ENCODE assay signal across 22 mouse cellular contexts in the genomic region with DNA sequence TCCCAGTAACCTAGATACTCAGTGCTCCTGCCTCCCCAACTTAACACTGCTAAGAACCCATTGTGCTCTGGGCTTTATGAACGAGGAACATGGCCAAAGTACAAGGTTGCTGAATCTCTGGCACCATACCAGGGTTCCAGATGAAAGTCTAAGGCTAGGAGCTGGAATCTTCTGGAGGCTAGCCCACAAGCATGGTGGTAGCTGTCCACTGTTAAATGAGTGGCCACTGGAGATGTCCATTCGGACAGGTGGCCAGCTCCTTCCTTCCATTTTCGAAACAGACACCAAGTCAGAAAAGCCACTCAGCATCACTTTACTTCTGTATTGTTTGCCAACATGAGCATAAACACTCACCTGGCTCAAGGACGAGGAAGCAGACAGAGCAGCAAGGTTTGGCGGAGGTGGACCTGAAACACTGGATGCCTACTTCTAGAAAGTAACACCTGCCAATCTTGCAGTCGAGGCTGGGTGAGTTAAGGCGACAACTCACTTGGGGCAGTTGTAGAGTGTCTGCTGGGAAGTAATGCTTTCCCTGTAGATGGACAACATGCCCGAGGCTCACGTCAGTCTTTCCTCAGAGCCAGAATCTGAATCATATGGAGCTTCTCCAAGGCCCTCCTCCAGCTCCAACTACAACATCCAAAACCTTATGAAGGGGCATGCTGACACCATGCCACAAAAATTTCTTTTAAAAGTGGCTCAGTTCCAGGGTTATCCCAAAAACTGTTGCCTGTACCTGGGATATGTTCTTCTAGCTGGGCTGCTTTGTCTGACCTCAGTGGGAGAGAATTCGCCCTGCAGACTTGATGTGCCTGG.
"Had no signal": no experiment of that assay in that cellular context is flagged by ENCODE, and none has a peak within 500 bp of the region (broad histone marks: within the 10 kb centered on the region; RNA-seq: fewer than 3 reads in every experiment).

No protein-coding gene starts in this region.

- H3K27ac ChIP-seq: kidney, embryonic 15.5 days; left cerebral cortex, adult 2 months; liver, embryonic 13.5 days; macrophage; midbrain, embryonic 10.5 days; midbrain, embryonic 13.5 days; stomach, postnatal 0 days had no signal

- H3K9me3 ChIP-seq: kidney, embryonic 15.5 days; liver, embryonic 13.5 days; megakaryocyte, embryonic 14.5 days; midbrain, embryonic 10.5 days; midbrain, embryonic 13.5 days had no signal

- H3K36me3 ChIP-seq: kidney, embryonic 15.5 days had no signal

- H3K27me3 ChIP-seq: kidney, embryonic 15.5 days; liver, embryonic 13.5 days; midbrain, embryonic 13.5 days had no signal

- ATAC-seq: liver, postnatal 0 days; lung, postnatal 0 days; midbrain, embryonic 13.5 days; midbrain, embryonic 16.5 days had no signal

- H3K4me1 ChIP-seq: kidney, embryonic 15.5 days; midbrain, embryonic 10.5 days; midbrain, embryonic 13.5 days had no signal

- H3K9ac ChIP-seq: kidney, embryonic 15.5 days; liver, embryonic 13.5 days; liver, postnatal 0 days; lung, embryonic 14.5 days; midbrain, embryonic 13.5 days had no signal

- H3K4me3 ChIP-seq: kidney, embryonic 15.5 days; left cerebral cortex, adult 2 months; liver, embryonic 13.5 days; megakaryocyte, embryonic 14.5 days; midbrain, embryonic 10.5 days; midbrain, embryonic 13.5 days had no signal

- DNase-seq: kidney, adult 8-10 months; kidney, postnatal 10 days; kidney, postnatal 36 days; layer of hippocampus, postnatal 36 days; liver, embryonic 13.5 days; liver, postnatal 0 days; lung, embryonic 14.5 days; right cerebral cortex, adult 18-20 months; right cerebral cortex, postnatal 14 days; right cerebral cortex, postnatal 4 days; thymus, adult 2 months; thymus, postnatal 14 days; thymus, postnatal 4 days had no signal

- H3K4me2 ChIP-seq: kidney, embryonic 15.5 days; liver, embryonic 13.5 days; lung, embryonic 14.5 days; midbrain, embryonic 13.5 days had no signal
